Mouse (Mus musculus): ENCODE results near the gene Slc25a23.

Slc25a23 gene

DNA sequence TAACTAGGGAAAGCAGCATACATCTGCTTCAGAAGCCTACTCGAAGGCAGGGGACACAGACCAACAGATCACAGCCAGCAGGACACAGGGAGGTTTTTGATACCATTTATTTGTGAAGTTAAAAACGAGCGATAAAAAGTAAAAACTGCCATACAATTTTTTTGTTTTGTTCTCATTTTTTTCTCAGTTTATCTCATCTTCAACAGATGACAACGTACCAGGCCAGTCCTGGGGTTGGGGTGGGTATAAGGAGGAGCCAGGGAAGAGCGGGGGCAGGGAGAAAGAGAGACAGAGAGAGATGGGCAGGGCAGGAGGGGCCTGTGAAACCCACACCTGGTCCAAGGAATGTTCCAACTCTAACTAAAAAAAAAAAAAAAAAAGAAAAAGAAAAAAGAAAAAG, 38.7 kb downstream of the Slc25a23 start:
- DNase-seq (ENCODE audit: extremely low read depth, low read depth, low spot score) = no peak

DNA sequence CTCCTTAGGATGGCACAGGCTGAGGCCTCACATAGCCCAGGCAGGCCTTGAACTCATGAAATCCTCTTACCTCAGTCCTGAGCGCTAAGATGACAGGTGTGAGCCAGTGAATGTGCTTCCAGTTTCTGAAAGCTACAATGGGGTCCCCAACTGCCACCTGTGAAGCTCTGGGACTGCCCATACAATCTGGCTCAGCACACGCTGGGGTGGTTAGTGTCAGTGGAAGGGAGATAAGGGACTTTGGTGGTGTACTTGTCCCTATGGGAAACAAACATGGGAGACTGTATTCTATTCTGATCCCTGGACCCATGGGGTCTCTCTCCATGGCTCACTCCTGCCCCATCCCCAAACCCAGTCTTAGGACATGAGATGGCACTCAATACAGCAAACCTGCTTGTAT, 40.0 kb downstream of the Slc25a23 start:
- no peak for DNase-seq (ENCODE audit: extremely low read depth, low read depth, low spot score)

DNA sequence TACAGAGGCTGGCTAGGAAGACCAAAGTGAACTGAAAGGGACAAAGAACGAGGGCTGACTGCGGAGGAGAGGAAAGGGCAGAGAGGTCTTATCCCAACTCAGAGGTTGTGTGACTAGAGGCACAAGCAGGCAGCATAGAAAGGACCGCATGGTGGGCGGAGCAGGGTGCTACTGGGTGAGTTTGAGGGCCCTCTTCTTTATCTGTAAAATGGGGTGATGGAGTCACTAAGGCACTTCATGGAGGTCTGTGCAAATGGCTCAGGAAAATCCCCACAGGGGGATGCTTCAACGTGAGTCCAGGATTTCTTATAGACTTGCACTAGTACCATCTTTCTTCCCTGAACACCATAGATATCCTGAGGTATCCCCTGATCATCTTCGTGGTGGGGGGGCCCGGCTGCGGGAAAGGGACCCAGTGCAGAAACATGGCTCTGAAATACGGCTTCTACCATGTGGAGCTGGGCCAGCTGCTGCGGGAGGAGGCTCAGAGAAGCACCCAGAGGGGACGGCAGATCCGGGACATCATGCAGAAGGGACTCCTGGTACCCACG, 47.3 kb downstream of the Slc25a23 start:
- DNase-seq (ENCODE audit: extremely low read depth, low read depth, low spot score) = no peak

DNA sequence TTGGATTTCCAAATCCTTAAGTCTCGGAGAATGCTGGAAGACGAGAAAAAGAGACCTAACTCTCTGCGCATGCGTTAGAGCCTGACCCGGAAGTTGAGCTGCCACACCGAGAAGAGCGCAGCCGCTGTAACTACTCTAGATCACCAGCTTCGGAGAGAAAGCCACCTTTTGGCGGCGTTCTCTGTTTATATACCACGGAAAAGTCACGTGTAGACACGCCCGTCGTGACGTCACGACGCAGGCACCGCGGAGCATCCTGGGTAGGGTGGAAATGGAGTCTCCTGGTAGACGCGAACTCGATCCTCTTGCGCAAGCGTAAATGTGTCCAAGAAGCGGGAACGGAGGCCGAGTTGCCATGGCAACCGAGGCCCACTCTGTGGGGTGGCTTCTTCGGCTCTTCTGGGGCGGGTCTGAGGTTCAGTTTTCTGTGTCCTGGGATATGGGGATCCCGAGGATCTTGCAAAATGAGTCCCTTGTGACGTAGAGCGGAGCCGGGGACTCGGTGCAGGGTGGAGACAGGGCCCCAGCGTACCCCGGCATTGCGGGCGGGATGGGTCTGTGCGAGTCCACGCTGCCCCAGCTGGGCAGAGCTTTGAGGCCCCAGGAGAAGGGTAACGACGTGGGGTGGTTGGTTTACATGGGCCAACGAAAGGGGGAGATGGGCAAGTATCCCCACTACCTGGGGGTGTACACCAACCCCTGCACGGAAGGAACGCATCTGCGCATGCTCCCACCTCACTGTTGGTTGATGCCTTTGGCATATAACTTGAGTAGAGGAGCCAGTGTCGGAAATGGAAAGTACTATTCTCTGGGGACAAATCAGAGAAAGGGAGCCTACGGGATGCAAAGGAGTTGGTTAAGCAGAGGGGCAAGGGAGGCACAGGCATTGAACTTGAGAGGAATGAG, 48.2 kb downstream of the Slc25a23 start, which contains the start of the genes Gtf2f1 and Gm17949:
TSS of gene Gtf2f1 (minus strand) at position 53 of the 906 bp plus-strand sequence.
TSS of gene Gm17949 (plus strand) at position 234 of the 906 bp plus-strand sequence.
- DNase-seq (ENCODE audit: extremely low read depth, low read depth, low spot score) = peak; percentile 70

DNA sequence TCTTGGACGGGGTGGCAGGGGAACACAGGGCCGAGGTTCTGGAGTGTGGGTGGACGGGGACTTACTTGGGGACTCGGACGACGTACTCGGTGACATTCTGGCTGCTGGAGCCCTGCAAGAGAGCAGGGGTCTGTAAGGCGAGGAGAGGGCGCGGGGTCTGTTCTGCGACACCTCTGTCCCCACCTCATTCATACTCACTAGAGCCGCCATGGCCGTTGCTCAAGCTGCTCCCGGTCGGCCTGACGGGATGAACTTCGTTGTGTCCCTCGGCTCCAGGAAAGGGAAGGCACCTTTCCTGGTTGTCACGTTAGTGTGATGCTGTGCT, 48.8 kb downstream of the Slc25a23 start:
- no peak for DNase-seq (ENCODE audit: extremely low read depth, low read depth, low spot score)

DNA sequence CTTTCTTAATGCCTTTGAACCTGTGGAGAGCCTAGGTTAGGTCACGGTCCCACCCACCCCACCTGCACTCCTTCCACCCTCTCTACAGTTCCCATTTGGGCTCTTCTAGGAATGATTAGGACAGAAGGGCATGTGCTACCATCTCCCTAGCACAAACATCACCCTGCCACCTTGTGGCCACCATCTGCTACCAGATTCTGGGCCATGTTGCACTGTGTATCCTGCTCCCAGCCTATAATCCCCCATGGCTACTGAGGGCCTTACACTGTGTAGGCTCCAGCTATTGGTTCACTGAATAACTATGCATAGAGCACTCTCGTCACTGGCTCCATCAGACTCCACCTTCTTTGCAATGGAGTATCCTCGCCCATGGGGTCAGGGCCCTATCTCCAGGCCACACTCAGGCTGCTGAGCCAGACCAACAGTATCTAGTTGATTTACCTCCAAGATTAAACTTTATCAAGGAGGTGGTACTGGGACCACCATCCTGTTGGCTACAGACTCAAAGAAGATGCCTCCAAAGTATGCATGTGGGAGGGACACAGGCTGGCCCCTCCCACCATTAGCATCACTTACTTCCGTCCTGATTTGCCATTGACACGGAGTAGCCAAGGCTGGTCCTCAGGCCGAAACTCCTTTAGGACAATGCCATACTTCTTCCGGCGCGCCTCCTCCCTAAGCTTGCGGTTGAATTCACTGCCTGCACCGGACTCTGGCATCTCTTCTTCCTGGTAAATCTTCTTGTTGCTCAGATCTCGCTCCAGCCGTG, 52.3 kb downstream of the Slc25a23 start:
- DNase-seq (ENCODE audit: extremely low read depth, low read depth, low spot score) = no peak

DNA sequence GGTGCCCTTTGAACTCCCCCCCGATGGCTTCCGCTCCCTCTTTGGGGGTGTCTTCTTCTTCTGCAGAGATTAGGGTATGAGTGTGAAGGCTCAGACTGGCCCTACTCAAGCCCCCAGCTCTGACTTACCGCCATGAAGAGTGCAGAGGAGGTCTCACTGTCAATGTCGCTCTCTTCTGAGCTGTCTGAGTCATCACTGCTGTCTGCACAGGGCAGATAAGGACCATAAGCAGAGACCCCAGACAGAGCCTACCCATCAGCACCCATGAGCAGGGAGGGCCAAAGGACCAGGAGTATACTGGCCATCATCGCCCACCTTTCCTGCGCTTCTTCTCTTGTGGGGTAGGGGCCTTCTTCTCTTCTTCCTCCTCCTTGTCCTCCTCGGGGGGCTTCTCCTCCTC, 55.7 kb downstream of the Slc25a23 start:
- DNase-seq (ENCODE audit: extremely low read depth, low read depth, low spot score) = no peak

DNA sequence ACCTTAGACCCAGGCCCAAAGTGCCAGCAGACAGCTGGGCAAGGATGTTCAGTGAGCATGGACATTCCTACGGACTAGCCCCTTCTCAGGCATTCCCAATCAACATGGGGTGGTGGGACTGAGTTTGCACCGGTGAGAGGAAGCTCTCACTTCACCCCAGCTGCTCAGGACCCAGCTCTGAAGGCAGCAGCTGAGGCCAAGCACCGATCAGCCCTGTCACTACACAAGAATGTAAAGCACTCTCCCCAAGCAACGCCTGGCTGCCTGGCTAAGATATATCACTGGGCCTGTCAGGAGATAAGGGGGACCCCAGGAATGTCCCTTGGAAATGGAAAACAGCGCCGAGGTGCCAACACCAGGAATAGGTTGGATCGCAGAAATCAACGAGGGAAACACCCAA, 58.4 kb downstream of the Slc25a23 start:
- DNase-seq (ENCODE audit: extremely low read depth, low read depth, low spot score) = no peak

DNA sequence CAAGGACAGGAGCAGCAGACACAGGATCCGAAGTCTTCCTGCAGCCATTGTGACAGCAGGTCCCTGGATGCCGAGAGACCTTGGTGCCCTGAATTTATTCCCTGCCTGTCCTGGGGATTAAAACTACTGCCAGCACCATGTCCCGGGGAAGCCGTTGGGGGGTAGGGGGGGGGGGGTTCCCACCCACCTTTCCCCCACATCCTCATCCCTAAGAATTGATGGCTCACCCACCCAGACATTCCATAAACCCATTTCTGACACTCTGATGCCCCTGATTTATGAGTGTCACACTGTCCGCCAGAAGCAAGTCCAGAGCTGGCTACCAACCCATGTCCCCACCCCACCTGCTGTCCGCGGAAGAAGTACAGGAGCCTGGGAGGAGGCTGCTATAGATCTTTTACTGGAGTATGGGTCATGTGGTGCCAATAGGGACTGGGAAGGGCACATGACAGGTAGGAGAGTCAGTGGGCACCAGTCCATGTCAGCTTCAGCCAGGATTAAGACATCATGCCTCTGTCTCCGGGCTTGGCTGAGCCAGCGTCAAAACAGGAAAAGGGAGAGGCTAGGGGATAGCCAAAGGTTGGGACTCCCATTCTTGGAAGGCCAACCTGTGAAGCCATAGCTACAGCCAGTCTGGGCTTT, 59.6 kb downstream of the Slc25a23 start, which contains the start of gene Pspn:
TSS of gene Pspn (minus strand) at position 51 of the 642 bp plus-strand sequence.
- no peak for DNase-seq (ENCODE audit: extremely low read depth, low read depth, low spot score)

DNA sequence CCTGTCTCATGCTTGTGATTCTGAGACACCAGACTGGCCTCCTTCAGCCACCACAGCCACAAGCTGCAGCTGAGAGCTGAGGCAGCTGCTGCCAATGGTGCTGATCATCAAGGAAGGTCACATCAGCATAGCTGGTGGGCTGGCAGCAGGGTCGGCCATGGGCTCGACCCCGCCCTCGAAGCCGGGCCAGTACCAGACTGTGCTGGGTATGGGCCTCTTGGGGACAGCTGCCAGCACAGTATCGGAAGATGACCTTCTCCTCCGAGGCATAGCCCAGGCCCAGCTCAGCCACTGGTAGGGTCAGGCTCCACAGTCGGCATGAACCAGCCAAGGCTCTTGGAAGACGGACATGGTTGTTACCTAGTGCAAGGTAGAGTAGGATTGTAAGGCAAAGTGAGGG, 60.2 kb downstream of the Slc25a23 start:
- no peak for DNase-seq (ENCODE audit: extremely low read depth, low read depth, low spot score)

DNA sequence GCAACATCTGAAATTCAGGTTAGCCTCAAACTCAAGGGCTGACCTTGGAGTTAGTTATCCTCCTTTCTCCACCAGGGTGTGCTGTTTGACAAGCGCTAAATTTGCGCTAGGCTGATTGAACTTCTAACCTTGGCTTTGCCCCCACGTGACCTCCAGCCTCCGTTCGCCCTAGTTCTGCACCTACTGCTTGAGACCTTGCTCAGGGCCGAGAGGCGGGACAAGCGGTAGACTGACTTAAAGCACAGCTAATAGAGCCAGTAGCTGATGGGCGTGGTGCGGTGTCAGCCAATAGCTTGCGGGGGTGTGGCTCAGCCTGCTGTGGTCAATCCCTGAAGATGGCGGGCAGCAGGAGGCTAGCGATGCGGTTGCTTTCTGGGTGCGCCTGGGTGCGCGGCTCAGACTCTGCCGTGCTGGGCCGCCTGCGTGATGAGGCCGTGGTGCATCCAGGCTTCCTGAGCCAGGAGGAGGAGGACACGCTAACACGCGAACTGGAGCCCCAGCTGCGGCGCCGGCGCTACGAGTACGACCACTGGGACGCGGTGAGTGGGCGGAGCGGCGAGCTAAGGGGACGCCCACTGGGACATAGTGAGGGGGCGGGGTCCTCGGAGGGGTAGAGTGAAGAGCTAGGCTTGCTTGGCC, 62.5 kb downstream of the Slc25a23 start, which contains the start of gene Alkbh7:
TSS of gene Alkbh7 (plus strand) at position 311 of the 639 bp plus-strand sequence.
- DNase-seq (ENCODE audit: extremely low read depth, low read depth, low spot score) = peak; percentile 96

DNA sequence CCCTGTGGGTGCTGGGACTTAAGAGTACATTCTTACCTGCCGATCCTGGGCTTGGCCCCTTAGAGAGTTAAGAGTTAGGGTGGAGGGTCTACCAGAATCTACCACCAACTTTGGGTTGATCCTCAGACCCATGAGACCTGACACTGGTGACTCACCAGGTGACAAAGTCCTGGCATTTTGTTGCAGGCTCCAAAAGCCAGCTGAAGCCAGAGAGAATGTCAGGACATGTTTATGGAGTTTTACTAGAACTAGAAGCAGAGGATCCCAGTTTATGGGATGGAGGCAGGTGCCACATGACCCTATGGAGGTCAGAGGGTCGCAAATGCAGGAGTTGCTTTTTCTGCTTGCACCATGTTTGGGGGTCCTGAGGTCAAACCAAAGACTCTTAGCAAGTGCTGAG, 63.2 kb downstream of the Slc25a23 start:
- no peak for DNase-seq (ENCODE audit: extremely low read depth, low read depth, low spot score)

DNA sequence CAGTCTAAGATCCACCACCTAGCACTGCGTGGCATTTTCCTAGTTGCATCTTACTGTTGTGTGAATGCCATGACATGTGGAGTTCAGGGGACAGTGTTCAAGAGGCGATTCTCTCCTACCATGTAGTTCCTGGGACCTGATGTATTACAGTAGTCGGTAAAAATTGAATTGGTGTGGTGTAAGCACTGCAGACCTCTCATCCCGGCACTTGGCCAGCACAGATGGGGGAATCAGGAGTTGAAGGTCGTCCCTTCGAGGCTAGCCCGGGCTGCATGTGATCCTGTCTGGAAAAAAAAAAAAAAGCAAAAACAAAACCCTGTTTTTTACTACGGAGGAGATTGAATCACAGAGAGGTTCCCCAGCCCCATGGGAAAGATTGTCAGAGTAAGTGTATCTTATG, 64.6 kb downstream of the Slc25a23 start:
- DNase-seq (ENCODE audit: extremely low read depth, low read depth, low spot score) = no peak

All from fat pad, adult 2 months (tissue).